Mouse (Mus musculus): ENCODE data around the gene Olfr304. TPM values are rescaled to one million over a fixed set of nuclear protein-coding genes. Genes with fewer than 3 reads are reported as not detected.

Olfr304 gene
- polyA plus RNA-seq, 1 experiment from 2014 or later, result not detected

- H3K9me3 ChIP-seq (ENCODE audit: low read depth, low read length), result no peaks in the 10 kb centered on the region
- DNase-seq, result no peak
- H3K27ac ChIP-seq (ENCODE audit: low read depth), result no peak overlapping the region
- no peaks in the 10 kb centered on the region for H3K27me3 ChIP-seq (ENCODE audit: insufficient read depth, low read length)
- ATAC-seq (ENCODE audit: insufficient read depth), result no peak
- no peak overlapping the region for H3K4me2 ChIP-seq
- no peak overlapping the region for H3K9ac ChIP-seq
- H3K4me1 ChIP-seq (ENCODE audit: insufficient read depth), result no peaks in the 10 kb centered on the region
- no peaks in the 10 kb centered on the region for H3K36me3 ChIP-seq (ENCODE audit: insufficient read depth)
- 66% methylated on average over 14 of the region's 14 CpGs for WGBS
- no peak for TF ChIP-seq CTCF (IDR thresholded peaks at IDR 0.05; ENCODE audit: low read depth)
- no peak overlapping the region for H3K4me3 ChIP-seq (ENCODE audit: low read depth, low read length)
These were observed 43.4 kb downstream of the Olfr304 start for GRCm38 (mm10) chr7:86342881-86343565.

DNA sequence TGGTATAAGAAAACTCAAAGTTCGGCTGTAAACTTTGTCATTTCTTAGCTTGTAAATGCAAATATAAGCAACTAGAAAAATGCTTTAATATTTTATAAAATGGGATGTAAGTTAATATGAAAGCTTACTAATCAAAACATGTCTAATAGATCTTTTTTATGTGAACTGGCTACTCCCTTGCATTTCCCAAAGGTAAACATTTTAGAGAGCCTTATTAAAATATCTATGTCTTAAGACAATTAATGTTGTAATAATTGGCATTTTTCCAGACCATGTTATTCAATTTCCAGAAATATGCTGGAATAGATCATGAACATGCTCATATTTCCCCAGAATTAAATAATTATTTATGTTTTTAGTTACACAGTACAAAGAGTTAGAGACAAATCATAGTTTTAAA, 49.0 kb downstream of the Olfr304 start, which contains the start of gene Olfr307:
Gene Olfr307 (minus strand): TSS at position 101 of the 400 bp plus-strand sequence.
- TF ChIP-seq CTCF (IDR thresholded peaks at IDR 0.05; ENCODE audit: low read depth), result no peak
- 55% methylated on average over 1 of the region's 1 CpGs for WGBS
- DNase-seq, result no peak
- Histone ChIP-seq H3K4me3 (ENCODE audit: low read depth, low read length) (no peak within 1 kb of the TSS), H3K9me3 (ENCODE audit: low read depth, low read length) (no peaks in the 10 kb centered on the region), H3K4me2 (no peak within 1 kb of the TSS), H3K27ac (ENCODE audit: low read depth) (no peak within 1 kb of the TSS), H3K27me3 (ENCODE audit: insufficient read depth, low read length) (no peaks in the 10 kb centered on the region), H3K36me3 (ENCODE audit: insufficient read depth) (no peaks in the 10 kb centered on the region), H3K9ac (no peak within 1 kb of the TSS), H3K4me1 (ENCODE audit: insufficient read depth) (no peaks in the 10 kb centered on the region)
- no peak for ATAC-seq (ENCODE audit: insufficient read depth)

Other genes starting within 250 kb of the Olfr304 start
- gene Vmn2r75, start 214.9 kb downstream of the Olfr304 start, polyA plus RNA-seq (2014; fragmentation: Nextera tagmentation; extraction: Ambion mirVana), result not detected in 2 replicates
- gene Vmn2r76, start 140.3 kb downstream of the Olfr304 start, polyA plus RNA-seq (2014; fragmentation: Nextera tagmentation; extraction: Ambion mirVana), result not detected in 2 replicates
- not detected in 2 replicates for gene Olfr310, start 109.5 kb downstream of the Olfr304 start, polyA plus RNA-seq (2014; fragmentation: Nextera tagmentation; extraction: Ambion mirVana)
- not detected in 2 replicates for gene Olfr309, start 73.0 kb downstream of the Olfr304 start, polyA plus RNA-seq (2014; fragmentation: Nextera tagmentation; extraction: Ambion mirVana)
- gene Olfr308, start 61.0 kb downstream of the Olfr304 start, polyA plus RNA-seq (2014; fragmentation: Nextera tagmentation; extraction: Ambion mirVana), result not detected in 2 replicates
- gene Olfr307, start 49.1 kb downstream of the Olfr304 start, polyA plus RNA-seq (2014; fragmentation: Nextera tagmentation; extraction: Ambion mirVana), result not detected in 2 replicates
- not detected in 2 replicates for gene Olfr305, start 19.7 kb downstream of the Olfr304 start, polyA plus RNA-seq (2014; fragmentation: Nextera tagmentation; extraction: Ambion mirVana)
- gene Olfr303, start 11.1 kb upstream of the Olfr304 start, polyA plus RNA-seq (2014; fragmentation: Nextera tagmentation; extraction: Ambion mirVana), result not detected in 2 replicates
- gene Olfr301, start 17.2 kb upstream of the Olfr304 start, polyA plus RNA-seq (2014; fragmentation: Nextera tagmentation; extraction: Ambion mirVana), result not detected in 2 replicates
- not detected in 2 replicates for gene Olfr299, start 73.3 kb upstream of the Olfr304 start, polyA plus RNA-seq (2014; fragmentation: Nextera tagmentation; extraction: Ambion mirVana)
- not detected in 2 replicates for gene Olfr298, start 105.8 kb upstream of the Olfr304 start, polyA plus RNA-seq (2014; fragmentation: Nextera tagmentation; extraction: Ambion mirVana)
- gene Olfr297, start 133.3 kb upstream of the Olfr304 start, polyA plus RNA-seq (2014; fragmentation: Nextera tagmentation; extraction: Ambion mirVana), result not detected in 2 replicates
- gene Olfr295, start 197.2 kb upstream of the Olfr304 start, polyA plus RNA-seq (2014; fragmentation: Nextera tagmentation; extraction: Ambion mirVana), result not detected in 2 replicates
- not detected in 2 replicates for gene Olfr294, start 230.0 kb upstream of the Olfr304 start, polyA plus RNA-seq (2014; fragmentation: Nextera tagmentation; extraction: Ambion mirVana)